Mouse (Mus musculus) liver, embryonic 14.5 days (tissue): ENCODE data around the gene Wdr81.

Source experiments
- CTCF ChIP-seq: IDR thresholded peaks from 2 replicates; pipeline ENCODE4 v1.5.1; 2016; ENCODE audit warnings: antibody characterized with exemption, low read depth, control low read depth
- EP300 ChIP-seq: IDR thresholded peaks from 2 replicates; pipeline ENCODE4 v1.6.1; 2016; ENCODE audit warnings: antibody characterized with exemption, low read depth

- TF ChIP-seq CTCF, result no peak
- no peak for TF ChIP-seq EP300
Observed at GRCm38 (mm10) chr11:75455041-75455736, 672 bp upstream of the Wdr81 start.
